Mouse (Mus musculus) embryonic facial prominence, embryonic 12.5 days (tissue): ENCODE data around the gene Tmem51. TPM values are rescaled to one million over a fixed set of nuclear protein-coding genes. Genes with fewer than 3 reads are reported as not detected.

Source experiments
- ATAC-seq: fragments of 200-750 bp; cut with Nextera tagmentation; 2 replicates; pipeline ENCODE4 v1.8.0; 2017; ENCODE audit not compliant: insufficient number of reproducible peaks, insufficient read depth, low FRiP score, low TSS enrichment
- H3K27ac ChIP-seq: fragments of 300-500 bp; sonication (generic); 2 replicates; pipeline ENCODE4 v1.5.1; 2016; ENCODE audit warnings: mild to moderate bottlenecking
- H3K27me3 ChIP-seq: fragments of 300-500 bp; sonication (generic); 2 replicates; pipeline ENCODE4 v1.6.1; 2016; ENCODE audit warnings: mild to moderate bottlenecking, moderate library complexity
- H3K36me3 ChIP-seq: fragments of 300-500 bp; sonication (generic); 2 replicates; pipeline ENCODE4 v1.6.1; 2016; ENCODE audit warnings: mild to moderate bottlenecking
- H3K4me1 ChIP-seq: fragments of 300-500 bp; sonication (generic); 2 replicates; pipeline ENCODE4 v1.6.1; 2016
- H3K4me2 ChIP-seq: fragments of 300-500 bp; sonication (generic); replicated peaks from 2 replicates; pipeline ENCODE4 v1.6.1; 2016; ENCODE audit warnings: mild to moderate bottlenecking, moderate library complexity
- H3K4me3 ChIP-seq: fragments of 300-500 bp; sonication (generic); 2 replicates; pipeline ENCODE4 v1.5.1; 2016; ENCODE audit warnings: mild to moderate bottlenecking
- H3K9ac ChIP-seq: fragments of 300-500 bp; sonication (generic); 2 replicates; pipeline ENCODE4 v1.6.1; 2016; ENCODE audit warnings: mild to moderate bottlenecking, moderate library complexity
- H3K9me3 ChIP-seq: fragments of 300-500 bp; sonication (generic); 2 replicates; pipeline ENCODE4 v1.6.1; 2016; ENCODE audit warnings: mild to moderate bottlenecking, moderate library complexity
- WGBS: fragments of 180-500 bp; shearing (Covaris S2); methylation state at CpG from one replicate; pipeline ENCODE4 v1.1.7; 2016; 5-methylcytosine and 5-hydroxymethylcytosine counted together
- polyA plus RNA-seq: library from polyadenylated mRNA; unstranded; fragments of >200 nt; fragmentation: Nextera tagmentation; extraction: Ambion mirVana; gene quantifications from 2 replicates; pipeline ENCODE4 v1.2.1, GENCODE M21; 2016

The Tmem51 gene
- polyA plus RNA-seq, 1 experiment from 2014 or later = 12.2 TPM

GRCm38 (mm10) chr4:142080901-142081630, 3.0 kb downstream of the Tmem51 start:
- Histone ChIP-seq H3K27me3 (peaks cover 13% of the 10 kb centered on the region; the same call in 1 of the 2 replicates), H3K4me2 (peak overlapping the region; percentile 20), H3K4me1 (peaks cover 53% of the 10 kb centered on the region), H3K36me3 (no peaks in the 10 kb centered on the region), H3K9me3 (no peaks in the 10 kb centered on the region), H3K27ac (no peak overlapping the region), H3K9ac (peak overlapping the region; percentile 15; the same call in 1 of the 2 replicates), H3K4me3 (no peak overlapping the region)
- no peak for ATAC-seq
- 38% methylated on average over 18 of the region's 18 CpGs for WGBS

GRCm38 (mm10) chr4:142080487-142080767, 3.7 kb downstream of the Tmem51 start:
- Histone ChIP-seq H3K36me3 (no peaks in the 10 kb centered on the region), H3K4me1 (peaks cover 56% of the 10 kb centered on the region), H3K27me3 (0 out of 2 replicates have a peak, but pooled peaks cover 7% of the 10 kb centered on the region), H3K4me3 (no peak overlapping the region), H3K4me2 (no peak overlapping the region), H3K9me3 (no peaks in the 10 kb centered on the region), H3K9ac (no peak overlapping the region), H3K27ac (no peak overlapping the region)
- ATAC-seq = no peak
- WGBS = 81% methylated on average over 4 of the region's 4 CpGs

- 0 out of 2 replicates have a peak, but pooled peaks cover 5% of the 10 kb centered on the region for H3K27me3 ChIP-seq
- H3K36me3 ChIP-seq = no peaks in the 10 kb centered on the region
- ATAC-seq = no peak
- H3K4me1 ChIP-seq = peaks cover 57% of the 10 kb centered on the region
- H3K4me2 ChIP-seq = no peak overlapping the region
- H3K9ac ChIP-seq = no peak overlapping the region
- no peak overlapping the region for H3K4me3 ChIP-seq
- H3K9me3 ChIP-seq = no peaks in the 10 kb centered on the region
- WGBS = 63% methylated on average over 14 of the region's 14 CpGs
- H3K27ac ChIP-seq = no peak overlapping the region
These were observed 4.2 kb downstream of the Tmem51 start for GRCm38 (mm10) chr4:142079629-142080486.

GRCm38 (mm10) chr4:142077572-142078271, 6.4 kb downstream of the Tmem51 start:
- Histone ChIP-seq H3K9ac (no peak overlapping the region), H3K4me1 (peaks cover 59% of the 10 kb centered on the region), H3K4me3 (no peak overlapping the region), H3K4me2 (peak overlapping the region; percentile 8; the same call in 1 of the 2 replicates), H3K36me3 (no peaks in the 10 kb centered on the region), H3K27ac (peak overlapping the region; percentile 32; the same call in 1 of the 2 replicates), H3K27me3 (0 out of 2 replicates have a peak, but pooled peaks cover 4% of the 10 kb centered on the region), H3K9me3 (no peaks in the 10 kb centered on the region)
- ATAC-seq = no peak
- 31% methylated on average over 18 of the region's 18 CpGs for WGBS

GRCm38 (mm10) chr4:142076883-142077282, 7.2 kb downstream of the Tmem51 start:
- Histone ChIP-seq H3K9ac (no peak overlapping the region), H3K4me1 (peaks cover 65% of the 10 kb centered on the region), H3K36me3 (no peaks in the 10 kb centered on the region), H3K27ac (peak overlapping the region; percentile 32; the same call in 1 of the 2 replicates), H3K4me3 (no peak overlapping the region), H3K27me3 (no peaks in the 10 kb centered on the region), H3K4me2 (no peak overlapping the region), H3K9me3 (no peaks in the 10 kb centered on the region)
- WGBS = 62% methylated on average over 1 of the region's 1 CpGs
- no peak for ATAC-seq

- Histone ChIP-seq H3K9ac (no peak overlapping the region), H3K36me3 (no peaks in the 10 kb centered on the region), H3K4me1 (peaks cover 65% of the 10 kb centered on the region), H3K4me3 (no peak overlapping the region), H3K9me3 (no peaks in the 10 kb centered on the region), H3K4me2 (no peak overlapping the region), H3K27me3 (no peaks in the 10 kb centered on the region), H3K27ac (no peak overlapping the region)
- ATAC-seq = no peak
- WGBS = 78% methylated on average over 11 of the region's 11 CpGs
These were observed 8.2 kb downstream of the Tmem51 start for GRCm38 (mm10) chr4:142075931-142076330.

- no peak overlapping the region for H3K9ac ChIP-seq
- H3K27me3 ChIP-seq = no peaks in the 10 kb centered on the region
- ATAC-seq = no peak
- H3K4me2 ChIP-seq = no peak overlapping the region
- no peaks in the 10 kb centered on the region for H3K9me3 ChIP-seq
- no peak overlapping the region for H3K27ac ChIP-seq
- H3K36me3 ChIP-seq = no peaks in the 10 kb centered on the region
- peaks cover 61% of the 10 kb centered on the region for H3K4me1 ChIP-seq
- WGBS = 53% methylated on average over 13 of the region's 13 CpGs
- H3K4me3 ChIP-seq = no peak overlapping the region
These were observed 9.9 kb downstream of the Tmem51 start for GRCm38 (mm10) chr4:142074060-142074732.

GRCm38 (mm10) chr4:142071243-142071991, 12.7 kb downstream of the Tmem51 start:
- no peak overlapping the region for H3K4me3 ChIP-seq
- no peak for ATAC-seq
- no peaks in the 10 kb centered on the region for H3K36me3 ChIP-seq
- no peaks in the 10 kb centered on the region for H3K27me3 ChIP-seq
- WGBS = 7% methylated on average over 18 of the region's 18 CpGs
- H3K9me3 ChIP-seq = no peaks in the 10 kb centered on the region
- H3K4me2 ChIP-seq = 0 out of 2 replicates have a peak overlapping the region, but pooled peaks have one; percentile 7
- H3K27ac ChIP-seq = peak overlapping the region; percentile 63
- peaks cover 47% of the 10 kb centered on the region for H3K4me1 ChIP-seq
- H3K9ac ChIP-seq = no peak overlapping the region

- H3K36me3 ChIP-seq = no peaks in the 10 kb centered on the region
- H3K9ac ChIP-seq = no peak overlapping the region
- WGBS = 10% methylated on average over 8 of the region's 8 CpGs
- ATAC-seq = no peak
- no peaks in the 10 kb centered on the region for H3K27me3 ChIP-seq
- no peak overlapping the region for H3K4me3 ChIP-seq
- H3K4me2 ChIP-seq = no peak overlapping the region
- H3K27ac ChIP-seq = peak overlapping the region; percentile 63; the same call in 1 of the 2 replicates
- H3K9me3 ChIP-seq = no peaks in the 10 kb centered on the region
- peaks cover 47% of the 10 kb centered on the region for H3K4me1 ChIP-seq
These were observed 13.3 kb downstream of the Tmem51 start for GRCm38 (mm10) chr4:142070840-142071239.

GRCm38 (mm10) chr4:142068899-142069812, 14.9 kb downstream of the Tmem51 start:
- Histone ChIP-seq H3K4me1 (peaks cover 32% of the 10 kb centered on the region), H3K4me3 (no peak overlapping the region), H3K36me3 (no peaks in the 10 kb centered on the region), H3K27me3 (no peaks in the 10 kb centered on the region), H3K4me2 (no peak overlapping the region), H3K27ac (no peak overlapping the region), H3K9ac (no peak overlapping the region; the same call in 1 of the 2 replicates), H3K9me3 (no peaks in the 10 kb centered on the region)
- 36% methylated on average over 18 of the region's 18 CpGs for WGBS
- no peak for ATAC-seq
